Mouse (Mus musculus) myocyte (in vitro differentiated cells): ENCODE data around the gene Fastkd3.

ENCODE experiments used
- CEBPB ChIP-seq: IDR thresholded peaks from 2 replicates; pipeline ENCODE4 v1.6.1; 2011; ENCODE audit warnings: mild to moderate bottlenecking, moderate library complexity; ENCODE audit not compliant: poor library complexity, insufficient read depth, severe bottlenecking
- E2F4 ChIP-seq: IDR thresholded peaks from one replicate; pipeline ENCODE4 v1.6.1; 2011; ENCODE audit warnings: mild to moderate bottlenecking, control low read depth, moderate library complexity; ENCODE audit not compliant: insufficient read depth
- MAX ChIP-seq: IDR thresholded peaks from one replicate; pipeline ENCODE4 v1.6.1; 2011; ENCODE audit warnings: low read depth, mild to moderate bottlenecking, control low read depth
- MYOD1 ChIP-seq, 3 experiments: IDR thresholded peaks; one replicate each; pipeline ENCODE4 v1.6.1; 2011; ENCODE audit warnings: control low read depth in 2 of 3, low read depth in 2 of 3, mild to moderate bottlenecking in 2 of 3, moderate library complexity in 1 of 3; ENCODE audit not compliant: insufficient read length in 2 of 3, control insufficient read depth in 1 of 3
- MYOG ChIP-seq, 3 experiments: IDR thresholded peaks; one replicate each; pipeline ENCODE4 v1.6.1; 2011; ENCODE audit warnings: control low read depth in 2 of 3, low read depth in 2 of 3, mild to moderate bottlenecking in 2 of 3; ENCODE audit not compliant: insufficient read length in 2 of 3, control insufficient read depth in 1 of 3, insufficient read depth in 1 of 3
- POLR2A ChIP-seq: IDR thresholded peaks from one replicate; pipeline ENCODE4 v1.6.1; 2011; ENCODE audit warnings: low read depth, mild to moderate bottlenecking, control low read depth, moderate library complexity; ENCODE audit not compliant: insufficient read length
- POLR2AphosphoS2 ChIP-seq: IDR thresholded peaks from one replicate; pipeline ENCODE4 v1.6.1; 2011; ENCODE audit warnings: low read depth, control low read depth; ENCODE audit not compliant: insufficient read length
- REST ChIP-seq: IDR thresholded peaks from one replicate; pipeline ENCODE4 v1.6.1; 2011; ENCODE audit warnings: mild to moderate bottlenecking, control low read depth, moderate library complexity; ENCODE audit not compliant: insufficient read depth, insufficient read length
- TCF12 ChIP-seq: IDR thresholded peaks from one replicate; pipeline ENCODE4 v1.6.1; 2011; ENCODE audit warnings: mild to moderate bottlenecking, control low read depth; ENCODE audit not compliant: poor library complexity, insufficient read depth, severe bottlenecking
- USF1 ChIP-seq: IDR thresholded peaks from one replicate; pipeline ENCODE4 v1.6.1; 2011; ENCODE audit warnings: low read depth, mild to moderate bottlenecking, control low read depth, moderate library complexity

GRCm38 (mm10) chr13:68593797-68594196, 11.8 kb downstream of the Fastkd3 start:
- TF ChIP-seq POLR2A, result no peak
- TF ChIP-seq TCF12, result no peak
- TF ChIP-seq MYOG (IDR thresholded peaks at IDR 0.05; ENCODE audit: control insufficient read depth in 1 of 3, insufficient read depth in 1 of 3, insufficient read length in 2 of 3, low read depth in 2 of 3), result no peak
- no peak for TF ChIP-seq USF1
- no peak for TF ChIP-seq E2F4
- TF ChIP-seq REST, result no peak
- no peak for TF ChIP-seq POLR2AphosphoS2
- no peak for TF ChIP-seq MAX
- no peak for TF ChIP-seq MYOD1 (IDR thresholded peaks at IDR 0.05; ENCODE audit: control insufficient read depth in 1 of 3, insufficient read length in 2 of 3, low read depth in 2 of 3)
- no peak for TF ChIP-seq CEBPB
